Mouse (Mus musculus): ENCODE results near the gene Gpc4.

DNA sequence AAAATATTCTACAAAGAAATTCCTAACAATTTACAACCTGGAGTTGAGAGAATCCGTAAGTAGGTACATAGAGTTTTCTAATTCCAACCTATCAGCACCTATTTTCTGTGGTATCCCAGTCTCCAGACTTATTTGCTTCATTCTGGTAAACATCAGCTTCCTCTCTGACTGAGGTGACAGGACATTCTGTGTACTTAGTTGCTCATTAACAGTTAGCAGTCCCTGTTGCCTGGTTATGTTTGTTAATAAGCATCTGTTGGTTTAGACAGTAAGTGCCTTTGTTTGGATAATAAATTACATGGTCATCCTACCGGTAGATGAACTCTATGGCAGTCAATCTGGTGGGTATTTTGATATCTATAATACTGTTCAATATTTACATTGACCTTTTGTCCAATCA lies 92.6 kb downstream of the Gpc4 start:
- TF ChIP-seq CTCF (IDR thresholded peaks at IDR 0.05; ENCODE audit: low read depth), result no peak
- TF ChIP-seq EP300 (IDR thresholded peaks at IDR 0.05; ENCODE audit: low read depth), result no peak

All from liver, postnatal 0 days (tissue).